Mouse (Mus musculus): ENCODE measurements around the gene Wdr74. TPM values are rescaled to one million over a fixed set of nuclear protein-coding genes. Genes with fewer than 3 reads are reported as not detected.

The Wdr74 gene
- polyA plus RNA-seq (2017; shearing (Covaris generic)), result 10 to 100 TPM; 72.5 to 92.2 TPM

GRCm38 (mm10) chr19:8735389-8736159 is at the start of gene Wdr74:
TSS of gene Wdr74 (plus strand) at chr19:8735827.
- ATAC-seq, result peak; percentile 97

- ATAC-seq, result no peak
Observed at GRCm38 (mm10) chr19:8691871-8692539, 43.6 kb upstream of the Wdr74 start.

DNA sequence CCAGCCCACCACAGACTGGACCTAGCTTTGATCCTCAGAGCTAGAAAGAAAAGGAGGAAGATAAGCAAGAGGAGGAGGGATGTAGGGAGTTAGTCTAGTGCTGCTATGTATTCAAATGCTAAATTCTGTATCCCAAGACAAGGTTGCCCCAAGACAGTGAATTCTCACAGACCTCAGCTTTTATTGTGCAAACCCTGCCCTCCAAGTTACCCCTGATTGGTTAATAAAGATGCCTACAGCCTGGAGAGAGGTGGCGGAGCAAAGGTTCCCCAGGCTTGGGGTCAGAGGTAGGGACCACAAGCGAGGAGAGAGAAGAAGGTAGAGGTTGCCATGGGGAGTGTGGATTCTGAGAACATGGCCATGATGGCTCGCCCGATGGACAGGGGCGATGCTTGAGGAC is 42.9 kb upstream of the Wdr74 start:
- ATAC-seq, result no peak

DNA sequence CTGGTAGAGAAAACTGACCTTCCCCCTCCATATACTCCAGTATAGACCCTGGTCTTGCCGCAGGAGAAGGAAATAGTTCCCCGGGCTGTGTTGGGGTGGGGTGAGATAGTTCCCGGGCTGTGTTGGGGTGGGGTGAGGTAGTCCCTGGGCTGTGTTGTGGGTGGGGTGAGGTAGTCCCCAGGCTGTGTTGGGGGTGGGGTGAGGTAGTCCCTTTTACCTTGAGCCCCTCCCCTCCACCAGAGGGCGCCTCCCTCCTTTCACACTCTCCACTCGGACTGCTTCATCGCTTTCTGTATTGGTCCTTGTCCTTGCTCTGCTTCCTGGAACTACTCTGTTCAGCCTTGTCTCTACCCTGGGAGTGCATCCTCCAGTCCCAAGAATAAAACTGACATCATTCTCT is 40.3 kb upstream of the Wdr74 start:
- ATAC-seq, result peak; percentile 71

GRCm38 (mm10) chr19:8699652-8700051 is 36.0 kb upstream of the Wdr74 start:
- no peak for ATAC-seq

GRCm38 (mm10) chr19:8702458-8702857 is 33.2 kb upstream of the Wdr74 start:
- no peak for ATAC-seq

GRCm38 (mm10) chr19:8703571-8703970 is 32.1 kb upstream of the Wdr74 start:
- no peak for ATAC-seq

DNA sequence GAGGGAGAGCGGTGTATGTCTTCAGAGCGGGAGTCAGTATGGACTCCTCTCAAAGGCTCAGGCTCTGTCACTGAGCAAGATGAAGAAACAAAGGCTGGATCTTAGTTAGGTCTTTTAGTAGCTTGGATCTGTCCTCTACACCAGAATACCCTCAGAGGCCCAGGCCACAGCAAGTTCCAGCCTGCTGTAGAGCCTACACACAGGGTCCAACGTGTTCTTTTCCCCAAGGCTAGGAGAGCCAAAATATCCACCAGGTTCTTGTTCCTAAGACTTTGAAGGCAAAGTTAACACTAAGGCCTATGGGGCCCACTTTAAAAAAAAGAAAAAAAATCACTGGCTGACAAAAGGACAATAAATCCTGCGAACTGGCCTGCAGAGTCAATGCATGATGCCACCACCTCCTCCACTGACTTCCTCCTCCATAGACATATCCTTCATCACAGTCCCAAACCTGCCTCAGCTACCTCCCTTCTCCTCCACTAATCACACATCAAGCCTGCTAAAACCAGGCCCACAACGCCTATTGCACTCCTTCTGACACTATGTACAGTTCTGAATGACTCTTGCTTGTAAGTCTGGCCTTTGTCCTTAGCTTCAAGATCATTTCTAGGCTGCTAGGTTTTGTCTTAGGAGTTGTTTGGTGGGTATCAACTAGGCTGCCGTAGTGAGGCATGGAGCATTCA is 30.5 kb upstream of the Wdr74 start:
- ATAC-seq, result no peak

GRCm38 (mm10) chr19:8706132-8706667 is 29.4 kb upstream of the Wdr74 start:
- no peak for ATAC-seq

DNA sequence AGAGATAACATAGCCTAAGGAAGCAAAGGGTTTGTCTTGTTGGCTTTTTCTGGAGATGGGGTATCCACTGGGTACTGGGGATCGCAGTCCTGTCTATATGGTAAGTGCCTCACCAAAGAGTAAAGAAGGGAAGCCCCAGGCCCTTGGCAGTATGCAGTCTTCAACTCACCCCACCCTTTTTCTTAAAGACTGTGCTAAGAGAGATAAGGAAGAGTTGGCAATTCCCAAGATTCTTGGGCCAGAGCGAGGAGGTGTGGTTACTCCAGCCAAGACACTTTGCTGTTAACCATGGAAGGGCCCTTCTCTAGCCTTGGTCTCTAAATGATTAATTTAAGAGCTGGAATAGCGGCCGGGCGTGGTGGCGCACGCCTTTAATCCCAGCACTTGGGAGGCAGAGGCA is 28.7 kb upstream of the Wdr74 start:
- ATAC-seq, result no peak

- no peak for ATAC-seq
Observed at GRCm38 (mm10) chr19:8708954-8709353, 26.7 kb upstream of the Wdr74 start.

DNA sequence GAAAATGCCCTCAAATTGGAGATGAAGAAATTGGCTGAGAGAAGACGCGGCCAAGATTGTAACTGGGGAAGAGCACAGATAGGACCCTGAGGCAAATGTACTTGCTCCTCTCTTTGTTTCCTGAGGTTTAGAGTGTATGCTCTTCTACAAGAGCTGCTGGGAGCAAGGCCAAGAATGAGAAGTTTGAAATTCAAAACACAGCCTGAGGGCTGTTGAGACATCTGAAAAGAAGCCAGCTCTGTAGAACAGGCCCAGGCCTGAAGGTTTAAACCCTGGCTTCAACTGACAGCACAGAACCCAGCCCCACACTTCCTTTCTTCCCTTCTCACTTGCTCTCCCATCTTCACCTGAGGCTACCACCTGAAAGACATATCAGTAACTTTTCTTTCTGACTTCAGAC is 25.6 kb upstream of the Wdr74 start:
- ATAC-seq, result no peak

- ATAC-seq, result peak; percentile 1
Observed at GRCm38 (mm10) chr19:8711506-8711905, 24.1 kb upstream of the Wdr74 start.

GRCm38 (mm10) chr19:8711949-8712869 is 23.4 kb upstream of the Wdr74 start:
- ATAC-seq, result peak; percentile 67

GRCm38 (mm10) chr19:8712870-8713305 is 22.7 kb upstream of the Wdr74 start:
- peak; percentile 63 for ATAC-seq

DNA sequence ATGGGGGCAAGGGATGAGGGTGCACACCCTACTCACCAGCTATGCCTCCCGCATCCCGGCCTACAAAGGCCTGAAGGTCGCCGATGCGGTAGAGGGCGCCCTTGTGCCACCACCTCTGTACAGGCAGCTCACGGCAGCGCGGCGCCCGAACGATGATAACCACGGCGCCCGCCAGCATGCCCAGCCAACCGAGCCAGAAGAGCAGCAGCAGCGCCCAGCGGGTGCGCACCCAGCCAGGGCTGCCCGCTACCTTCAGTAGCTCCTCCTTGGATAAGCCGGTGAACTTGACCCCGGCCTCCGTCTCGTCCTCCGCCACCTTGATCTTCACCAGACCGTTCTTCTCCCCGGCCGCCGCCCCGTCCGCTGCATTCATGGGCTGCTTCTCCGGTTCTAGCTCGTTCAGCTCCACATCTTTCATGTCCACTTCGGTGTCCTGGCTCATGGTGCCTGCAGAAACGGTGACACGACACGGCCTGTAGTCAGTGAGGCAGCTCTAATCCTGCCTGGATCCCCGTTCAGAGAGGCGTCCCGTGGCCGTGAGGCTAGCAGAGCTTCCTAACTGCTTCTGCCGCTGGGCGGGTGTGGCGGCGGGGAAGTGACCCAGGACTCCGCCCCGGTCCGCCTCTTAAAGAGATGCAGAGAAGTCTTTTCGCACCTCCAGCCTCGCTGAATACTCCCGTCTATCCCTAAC is 22.2 kb upstream of the Wdr74 start:
- peak; percentile 62 for ATAC-seq

GRCm38 (mm10) chr19:8713997-8714652 is 21.5 kb upstream of the Wdr74 start:
- ATAC-seq, result no peak

GRCm38 (mm10) chr19:8714653-8715481 is 20.8 kb upstream of the Wdr74 start:
- no peak for ATAC-seq

- no peak for ATAC-seq
Observed at GRCm38 (mm10) chr19:8715868-8716766, 19.5 kb upstream of the Wdr74 start.
